Mouse (Mus musculus): Measurements from ENCODE around the gene Gm9918.

The Gm9918 gene

GRCm38 (mm10) chr15:102273982-102274716 is 3.8 kb downstream of the Gm9918 start:
- no peak for DNase-seq (ENCODE audit: extremely low read depth, low read depth)

GRCm38 (mm10) chr15:102278726-102279091 is 8.3 kb downstream of the Gm9918 start:
- no peak for DNase-seq (ENCODE audit: extremely low read depth, low read depth)

GRCm38 (mm10) chr15:102279092-102279782 is 8.9 kb downstream of the Gm9918 start, which contains the start of gene Mfsd5:
Gene Mfsd5, plus strand, starts transcription at chr15:102279454.
- peak; percentile 76 for DNase-seq (ENCODE audit: extremely low read depth, low read depth)

- no peak for DNase-seq (ENCODE audit: extremely low read depth, low read depth)
These were observed 9.6 kb downstream of the Gm9918 start for GRCm38 (mm10) chr15:102279783-102280520.

- DNase-seq (ENCODE audit: extremely low read depth, low read depth): no peak
These were observed 10.3 kb downstream of the Gm9918 start for GRCm38 (mm10) chr15:102280623-102281022.

GRCm38 (mm10) chr15:102282463-102283292 is 12.3 kb downstream of the Gm9918 start:
- DNase-seq (ENCODE audit: extremely low read depth, low read depth): peak; percentile 51

- DNase-seq (ENCODE audit: extremely low read depth, low read depth): peak; percentile 71
These were observed 13.3 kb downstream of the Gm9918 start for GRCm38 (mm10) chr15:102283648-102284047.

GRCm38 (mm10) chr15:102287395-102287794 is 17.0 kb downstream of the Gm9918 start:
- DNase-seq (ENCODE audit: extremely low read depth, low read depth): peak; percentile 64

GRCm38 (mm10) chr15:102295633-102296367 is 25.4 kb downstream of the Gm9918 start, which contains the start of gene Espl1:
Gene Espl1, plus strand, starts transcription at chr15:102296266.
- DNase-seq (ENCODE audit: extremely low read depth, low read depth): peak; percentile 98

- peak; percentile 61 for DNase-seq (ENCODE audit: extremely low read depth, low read depth)
These were observed 26.1 kb downstream of the Gm9918 start for GRCm38 (mm10) chr15:102296368-102297006.

- DNase-seq (ENCODE audit: extremely low read depth, low read depth): no peak
These were observed 32.2 kb downstream of the Gm9918 start for GRCm38 (mm10) chr15:102302542-102302941.

- DNase-seq (ENCODE audit: extremely low read depth, low read depth): no peak
These were observed 38.4 kb downstream of the Gm9918 start for GRCm38 (mm10) chr15:102308717-102309116.

GRCm38 (mm10) chr15:102310074-102310845 is 39.9 kb downstream of the Gm9918 start:
- DNase-seq (ENCODE audit: extremely low read depth, low read depth): no peak

- peak; percentile 72 for DNase-seq (ENCODE audit: extremely low read depth, low read depth)
These were observed 41.1 kb downstream of the Gm9918 start for GRCm38 (mm10) chr15:102311489-102311888.

GRCm38 (mm10) chr15:102315292-102315691 is 44.9 kb downstream of the Gm9918 start:
- no peak for DNase-seq (ENCODE audit: extremely low read depth, low read depth)

- peak; percentile 54 for DNase-seq (ENCODE audit: extremely low read depth, low read depth)
These were observed 45.9 kb downstream of the Gm9918 start for GRCm38 (mm10) chr15:102316263-102316662.

Measured in MEL-GATA-1-ER (cell line).